Mouse (Mus musculus) heart, adult 2 months (tissue): ENCODE data around the gene Taf11.

Experiments used
- CTCF ChIP-seq: fragments of 200-600 bp; IDR thresholded peaks from 2 replicates; pipeline ENCODE4 v1.8.1; 2022; ENCODE audit warnings: antibody characterized with exemption, mild to moderate bottlenecking, moderate library complexity
- POLR2A ChIP-seq: fragments of 200-500 bp; IDR thresholded peaks from 2 replicates; pipeline ENCODE4 v1.6.1; 2011; ENCODE audit warnings: mild to moderate bottlenecking, low read depth, low read length, control low read depth; ENCODE audit not compliant: insufficient read depth

DNA sequence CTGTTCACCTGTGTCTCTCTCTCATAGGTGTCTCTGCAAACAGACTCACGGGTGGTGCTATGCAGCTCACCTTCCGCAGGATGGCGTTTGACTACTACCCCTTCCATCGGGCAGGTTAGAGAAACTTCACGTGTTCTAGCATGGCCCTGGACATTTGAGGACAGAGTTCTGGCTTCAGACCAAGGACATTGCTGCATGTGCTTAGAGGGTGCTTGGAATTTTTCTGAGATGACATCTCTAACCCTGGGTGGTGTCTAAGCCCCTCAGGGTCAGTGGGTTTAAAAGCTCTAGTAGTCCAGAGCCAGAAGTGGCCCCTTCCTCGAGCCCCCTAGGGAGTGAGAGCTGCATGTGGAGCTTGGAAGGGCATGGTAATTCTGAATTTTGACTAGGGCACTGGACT lies 25.6 kb downstream of the Taf11 start:
- no peak for TF ChIP-seq CTCF
- TF ChIP-seq POLR2A, result no peak
